Mouse (Mus musculus) thymus, adult 2 months (tissue): ENCODE data around the gene Ppp1r14c. TPM values are rescaled to one million over a fixed set of nuclear protein-coding genes. Genes with fewer than 3 reads are reported as not detected.
"Not testable (repeated sequence)": the region's sequence is repeated elsewhere in the genome, so short reads cannot be mapped to it uniquely, and the experiment has no call there.

Source experiments
- DNase-seq: peaks from one replicate; pipeline ENCODE4 v3.0.0; 2021
- H3K27ac ChIP-seq: fragments of 200-500 bp; 2 replicates; pipeline ENCODE4 v1.5.1; 2012; ENCODE audit warnings: low read length, control low read depth; ENCODE audit not compliant: control insufficient read depth, insufficient read depth
- H3K27me3 ChIP-seq: fragments of 200-500 bp; 2 replicates; pipeline ENCODE4 v1.6.1; 2012; ENCODE audit warnings: mild to moderate bottlenecking, low read length, moderate library complexity, mixed read lengths; ENCODE audit not compliant: control insufficient read depth, insufficient read depth
- H3K36me3 ChIP-seq: fragments of 200-500 bp; 2 replicates; pipeline ENCODE4 v1.6.1; 2012; ENCODE audit warnings: mild to moderate bottlenecking, low read length, moderate library complexity; ENCODE audit not compliant: control insufficient read depth, insufficient read depth
- H3K4me1 ChIP-seq: fragments of 200-500 bp; replicated peaks from 2 replicates; pipeline ENCODE4 v1.6.1; 2012; ENCODE audit warnings: low read length; ENCODE audit not compliant: control insufficient read depth, insufficient read depth
- H3K4me3 ChIP-seq: fragments of 200-500 bp; 2 replicates; pipeline ENCODE4 v1.5.1; 2012; ENCODE audit warnings: mild to moderate bottlenecking, low read length, control low read depth, moderate library complexity; ENCODE audit not compliant: control insufficient read depth, insufficient read depth
- CTCF ChIP-seq: fragments of 200-500 bp; IDR thresholded peaks from 2 replicates; pipeline ENCODE4 v1.5.1; 2012; ENCODE audit warnings: mild to moderate bottlenecking, control low read depth, low read length, moderate library complexity, borderline replicate concordance; ENCODE audit not compliant: control insufficient read depth, poor library complexity, insufficient read depth; ENCODE audit errors: extremely low read depth
- POLR2A ChIP-seq: fragments of 200-500 bp; IDR thresholded peaks from 2 replicates; pipeline ENCODE4 v1.6.1; 2012; ENCODE audit warnings: mild to moderate bottlenecking, low read length, control low read depth, moderate library complexity; ENCODE audit not compliant: control insufficient read depth, poor library complexity, insufficient read depth; ENCODE audit errors: extremely low read depth
- WGBS: fragments of 180-500 bp; shearing (Covaris S2); methylation state at CpG from one replicate; pipeline ENCODE4 v1.1.7; 2018; 5-methylcytosine and 5-hydroxymethylcytosine counted together
- polyA plus RNA-seq: library from polyadenylated mRNA; depleted of rRNA; stranded (reverse); fragments of >200 nt; gene quantifications from 2 replicates; pipeline ENCODE4 v1.2.3, GENCODE M21; 2012

Ppp1r14c gene
- polyA plus RNA-seq, 1 experiment, result 2.3 TPM

DNA sequence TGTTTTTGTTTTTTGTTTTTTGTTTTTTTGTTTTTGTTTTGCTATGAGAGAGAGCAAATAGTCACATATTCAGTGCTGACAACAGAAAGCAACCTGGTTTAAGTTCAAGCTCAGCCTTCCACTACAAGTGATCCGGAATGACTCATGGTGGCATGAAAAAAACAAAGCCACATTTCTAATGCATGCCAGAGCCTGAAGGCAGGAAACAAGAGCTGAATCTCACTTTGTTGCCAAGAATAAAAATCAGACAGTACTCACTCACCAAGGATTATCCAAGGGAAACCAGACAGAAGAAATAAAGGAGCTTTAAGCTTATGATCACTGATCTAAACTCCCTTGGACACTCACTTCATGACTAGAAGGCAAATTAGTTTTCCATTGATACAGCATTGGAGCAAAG is 110.8 kb downstream of the Ppp1r14c start:
- Histone ChIP-seq H3K4me3 (no peak overlapping the region), H3K36me3 (no peaks in the 10 kb centered on the region), H3K27me3 (no peaks in the 10 kb centered on the region), H3K4me1 (no peaks in the 10 kb centered on the region), H3K27ac (no peak overlapping the region)
- DNase-seq, result no peak
- WGBS, result 88% methylated on average over 1 of the region's 1 CpGs
- TF ChIP-seq POLR2A (no peak), CTCF (no peak)

GRCm38 (mm10) chr10:3479772-3480171 is 113.9 kb downstream of the Ppp1r14c start:
- Histone ChIP-seq H3K4me1 (no peaks in the 10 kb centered on the region), H3K4me3 (no peak overlapping the region), H3K27ac (no peak overlapping the region), H3K36me3 (no peaks in the 10 kb centered on the region), H3K27me3 (no peaks in the 10 kb centered on the region)
- WGBS, result 84% methylated on average over 1 of the region's 1 CpGs
- no peak for TF ChIP-seq CTCF
- TF ChIP-seq POLR2A, result no peak
- no peak for DNase-seq

GRCm38 (mm10) chr10:3490052-3490451 is 124.2 kb downstream of the Ppp1r14c start:
- no peaks in the 10 kb centered on the region for H3K36me3 ChIP-seq
- WGBS, result 92% methylated on average over 3 of the region's 3 CpGs
- no peak for TF ChIP-seq CTCF
- H3K4me3 ChIP-seq, result no peak overlapping the region
- DNase-seq, result no peak
- H3K27me3 ChIP-seq, result no peaks in the 10 kb centered on the region
- H3K4me1 ChIP-seq, result no peaks in the 10 kb centered on the region
- no peak overlapping the region for H3K27ac ChIP-seq

DNA sequence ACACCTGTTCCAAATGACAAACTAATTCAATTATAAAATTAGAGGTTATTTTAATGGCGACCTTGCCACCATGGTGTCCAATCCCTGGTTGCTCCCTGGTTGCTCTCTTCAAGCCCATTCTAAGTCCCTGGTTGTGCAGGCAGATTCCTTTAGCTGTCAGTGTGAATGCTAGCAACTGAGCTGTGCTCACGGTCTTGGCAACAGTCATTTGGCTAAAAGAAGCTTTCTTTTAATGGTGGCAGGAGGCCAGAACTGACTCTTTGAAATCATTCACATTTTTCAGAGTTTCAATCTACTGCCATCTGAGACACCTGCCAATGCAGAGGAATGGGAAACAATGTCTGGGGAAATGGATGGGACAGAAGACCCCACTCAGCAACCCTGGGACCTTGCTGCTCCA is 130.9 kb downstream of the Ppp1r14c start:
- WGBS, result 81% methylated on average over 2 of the region's 2 CpGs
- no peaks in the 10 kb centered on the region for H3K36me3 ChIP-seq

DNA sequence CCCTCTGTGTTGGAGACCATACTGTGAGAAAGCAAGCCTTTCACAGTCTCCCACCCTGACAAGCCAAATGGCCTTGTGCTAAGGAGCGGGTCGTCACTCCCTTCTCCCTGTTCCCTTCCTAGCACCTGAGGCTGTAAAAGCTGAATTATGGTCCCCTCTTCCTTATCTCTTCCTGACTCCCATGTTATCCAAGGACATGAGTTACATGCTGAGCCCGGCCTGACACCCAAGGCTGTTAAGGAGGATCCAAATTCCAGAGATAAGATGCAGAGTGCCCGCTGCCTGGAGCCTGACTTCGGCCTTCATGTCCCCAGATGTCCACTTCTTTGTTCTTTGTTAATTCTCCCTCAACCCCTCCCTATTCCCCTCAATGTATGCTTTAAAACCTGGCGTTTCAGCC is 135.0 kb downstream of the Ppp1r14c start:
- not testable (repeated sequence) for H3K4me3 ChIP-seq, H3K27ac ChIP-seq, H3K27me3 ChIP-seq, H3K36me3 ChIP-seq, H3K4me1 ChIP-seq, DNase-seq
- 94% methylated on average over 6 of the region's 6 CpGs for WGBS

More for the DNA sequence above, 130.9 kb downstream of the Ppp1r14c start:
- DNase-seq, result no peak
- TF ChIP-seq CTCF, result no peak
- no peak for TF ChIP-seq POLR2A
- Histone ChIP-seq H3K4me3 (no peak overlapping the region), H3K27ac (no peak overlapping the region), H3K27me3 (no peaks in the 10 kb centered on the region), H3K4me1 (no peaks in the 10 kb centered on the region)

DNA sequence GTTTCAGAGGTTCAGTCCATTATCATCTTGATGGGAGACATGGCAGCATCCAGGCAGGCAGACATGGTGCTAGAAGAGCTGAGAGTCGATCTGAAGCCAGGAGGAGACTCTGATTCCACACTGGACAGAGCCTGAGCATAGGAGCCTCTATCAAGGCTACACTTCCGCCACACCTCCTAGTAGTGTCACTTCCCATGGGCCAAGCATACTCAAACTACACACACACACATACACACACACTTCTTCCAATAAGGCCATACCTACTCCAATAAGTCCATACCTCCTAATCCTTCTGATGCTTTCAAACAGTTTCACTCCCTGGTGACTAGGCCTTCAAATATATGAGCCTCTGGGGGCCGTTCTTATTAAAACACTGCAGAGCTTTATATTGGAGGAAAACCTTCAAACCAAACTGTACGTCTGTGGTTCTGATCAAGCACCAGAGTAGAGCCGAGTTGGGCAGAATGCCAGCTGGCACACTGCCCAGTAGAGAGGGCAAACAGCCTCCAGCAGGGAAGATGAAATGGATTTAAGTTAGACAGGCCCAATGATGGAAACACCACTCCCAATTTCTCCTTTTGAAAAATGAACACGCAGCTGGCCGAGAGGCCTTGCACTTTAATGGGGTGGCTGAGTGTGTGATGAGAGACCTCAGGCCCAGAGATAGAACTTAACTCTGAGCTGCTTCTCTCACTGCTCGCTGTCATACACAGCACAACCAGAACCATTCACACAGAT is 141.8 kb downstream of the Ppp1r14c start:
- 67% methylated on average over 8 of the region's 8 CpGs for WGBS
- no peaks in the 10 kb centered on the region for H3K36me3 ChIP-seq
- no peak for DNase-seq
- H3K27me3 ChIP-seq, result no peaks in the 10 kb centered on the region
- TF ChIP-seq POLR2A, result no peak
- no peak for TF ChIP-seq CTCF
- H3K27ac ChIP-seq, result no peak overlapping the region
- H3K4me3 ChIP-seq, result no peak overlapping the region
- H3K4me1 ChIP-seq, result peaks cover 18% of the 10 kb centered on the region

GRCm38 (mm10) chr10:3508222-3508588 is 142.3 kb downstream of the Ppp1r14c start:
- H3K4me3 ChIP-seq, result no peak overlapping the region
- no peak overlapping the region for H3K27ac ChIP-seq
- H3K36me3 ChIP-seq, result no peaks in the 10 kb centered on the region
- no peak for TF ChIP-seq CTCF
- no peak for TF ChIP-seq POLR2A
- no peaks in the 10 kb centered on the region for H3K27me3 ChIP-seq
- DNase-seq, result no peak
- peaks cover 19% of the 10 kb centered on the region for H3K4me1 ChIP-seq
- 81% methylated on average over 2 of the region's 2 CpGs for WGBS
